Mouse (Mus musculus) cerebellum, adult 9-11 months (tissue): ENCODE measurements around the gene Gar1.

ENCODE experiments used
- DNase-seq: peaks from one replicate; pipeline ENCODE4 v3.0.0; 2022

Gene Gar1

GRCm38 (mm10) chr3:129831035-129831568, at the start of gene Gar1:
TSS of gene Gar1 (minus strand) at chr3:129831396.
- DNase-seq, result peak; percentile 96

- no peak for DNase-seq
Measured at GRCm38 (mm10) chr3:129879913-129880312, 48.7 kb upstream of the Gar1 start.

DNA sequence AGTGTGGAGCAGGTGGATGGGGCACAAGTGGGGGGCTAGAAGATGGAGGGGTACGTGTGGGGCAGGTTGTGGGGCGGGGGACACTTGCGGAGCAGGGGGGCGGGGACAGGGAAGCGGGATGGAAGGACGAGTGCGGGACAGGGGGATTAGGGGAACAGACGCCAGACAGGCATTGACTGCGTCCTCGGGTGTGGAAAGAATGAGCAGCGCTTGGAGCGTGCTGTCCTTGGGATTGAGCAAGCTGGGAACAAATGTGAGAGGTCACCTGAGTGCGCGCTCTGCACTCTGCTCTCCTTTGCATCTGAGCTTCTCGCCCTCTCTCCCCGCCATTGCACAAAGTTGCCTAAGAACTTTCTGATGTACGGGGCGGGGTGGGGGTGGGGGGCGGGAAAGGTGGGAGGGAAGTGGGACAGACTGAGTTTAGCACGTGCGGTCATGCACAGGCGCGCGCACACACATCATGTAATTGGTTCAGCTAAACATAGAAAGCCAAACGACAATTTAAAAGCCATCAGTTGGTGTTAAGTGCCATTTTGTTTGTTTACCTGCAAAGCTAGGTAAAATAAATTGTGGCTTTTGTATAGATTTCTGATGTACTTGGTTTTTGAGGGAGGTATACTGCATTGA, 48.0 kb upstream of the Gar1 start:
- no peak for DNase-seq

- DNase-seq, result peak; percentile 92
Measured at GRCm38 (mm10) chr3:129878405-129879021, 47.3 kb upstream of the Gar1 start, which contains the start of gene Pla2g12a. TSS of gene Pla2g12a (plus strand) at chr3:129878606.

- no peak for DNase-seq
Measured at GRCm38 (mm10) chr3:129877327-129877726, 46.1 kb upstream of the Gar1 start.

GRCm38 (mm10) chr3:129863698-129864097, 32.5 kb upstream of the Gar1 start:
- peak; percentile 22 for DNase-seq

DNA sequence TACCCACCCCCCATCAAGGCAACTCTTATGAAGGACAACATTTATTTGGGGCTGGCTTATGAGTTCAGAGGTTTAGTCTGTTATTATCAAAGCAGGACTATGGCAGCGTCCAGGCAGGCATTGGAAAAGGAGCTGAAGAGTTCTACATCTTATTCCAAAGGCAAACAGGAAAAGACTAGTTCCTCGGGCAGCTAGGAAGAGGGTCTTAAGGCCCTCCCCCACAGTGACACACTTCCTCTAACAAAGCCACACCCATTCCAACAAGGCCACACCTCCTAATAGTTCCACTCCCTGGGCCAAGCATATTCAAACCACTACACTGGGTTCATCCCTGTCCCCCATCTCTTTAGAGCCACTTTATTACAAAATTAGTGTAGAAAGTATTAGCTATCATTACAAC, 31.4 kb upstream of the Gar1 start:
- DNase-seq, result no peak

GRCm38 (mm10) chr3:129846846-129847245, 15.7 kb upstream of the Gar1 start:
- DNase-seq, result no peak

DNA sequence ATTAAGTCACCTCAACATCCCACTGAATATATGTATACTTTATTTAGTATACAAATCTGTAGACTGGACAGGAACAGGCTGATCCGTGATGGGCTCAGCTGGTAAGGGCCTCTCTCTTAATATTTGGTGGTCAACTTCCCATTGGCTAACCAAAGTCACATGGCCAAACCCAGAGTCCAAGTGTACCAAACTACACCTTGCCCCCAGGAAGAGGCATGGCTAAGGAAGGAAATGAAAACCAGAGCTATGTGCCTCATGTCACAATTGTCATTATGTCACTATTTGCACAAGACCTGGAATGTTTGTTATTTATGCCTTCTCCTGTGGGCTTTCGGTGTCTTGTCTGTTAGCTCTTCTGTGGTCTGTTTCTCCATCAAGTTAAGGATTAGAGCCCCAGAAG, 14.7 kb upstream of the Gar1 start:
- no peak for DNase-seq

DNA sequence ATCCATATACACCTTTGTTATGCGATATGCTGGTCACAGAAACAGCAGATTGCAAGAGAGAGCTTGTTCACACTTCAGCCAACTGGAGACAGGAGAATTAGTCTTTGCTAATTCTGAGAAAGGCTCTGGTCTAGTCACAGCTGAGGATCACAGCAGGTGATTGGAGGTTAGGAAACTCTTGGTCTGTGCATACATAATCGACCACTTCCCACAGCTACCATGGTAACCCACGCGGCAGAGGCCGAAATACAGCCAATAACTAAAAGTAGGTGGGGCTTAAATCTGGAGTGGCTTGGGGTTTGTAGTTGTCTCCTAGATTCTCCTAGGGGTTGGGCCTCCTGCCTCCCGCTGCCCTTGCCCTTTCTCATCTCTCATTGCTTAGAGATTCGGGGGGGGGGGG, 6.8 kb upstream of the Gar1 start:
- no peak for DNase-seq

GRCm38 (mm10) chr3:129836965-129837364, 5.8 kb upstream of the Gar1 start:
- DNase-seq, result no peak

DNA sequence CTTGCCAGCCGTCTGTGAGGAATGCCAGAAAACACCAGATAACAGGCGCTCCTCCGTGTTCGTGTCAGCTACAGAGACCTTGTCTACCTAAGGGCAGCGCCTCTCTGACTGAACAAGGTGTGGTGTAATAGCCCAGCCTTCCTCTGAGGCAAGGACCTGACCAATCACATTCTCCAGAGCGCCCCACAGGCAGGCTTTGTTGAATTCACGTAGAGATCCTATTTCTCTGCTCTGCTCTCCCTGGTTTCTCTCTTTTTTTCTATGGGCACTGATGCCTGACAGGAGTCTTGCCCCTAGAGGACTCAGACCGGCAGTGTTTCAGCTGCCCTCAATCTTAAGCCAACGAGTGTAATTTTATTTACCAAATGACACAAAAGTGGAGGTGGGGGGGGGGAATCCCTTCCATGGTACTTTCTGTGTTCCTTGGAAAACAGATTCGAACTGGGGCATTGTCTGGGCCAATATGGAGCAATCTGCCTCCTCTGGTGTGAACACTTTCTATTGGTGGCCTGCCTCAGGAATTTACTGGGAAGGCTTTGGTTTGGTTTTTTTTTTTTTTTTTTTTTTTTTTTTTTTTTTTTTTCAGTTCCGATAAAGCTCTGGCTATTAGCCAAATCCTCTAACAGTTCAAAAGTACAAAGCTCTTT, 5.0 kb upstream of the Gar1 start:
- no peak for DNase-seq

- no peak for DNase-seq
Measured at GRCm38 (mm10) chr3:129835388-129835934, 4.3 kb upstream of the Gar1 start, which contains the start of gene Cfi. TSS of gene Cfi (plus strand) at chr3:129835884.

GRCm38 (mm10) chr3:129830626-129831025, 570 bp downstream of the Gar1 start:
- DNase-seq, result no peak

DNA sequence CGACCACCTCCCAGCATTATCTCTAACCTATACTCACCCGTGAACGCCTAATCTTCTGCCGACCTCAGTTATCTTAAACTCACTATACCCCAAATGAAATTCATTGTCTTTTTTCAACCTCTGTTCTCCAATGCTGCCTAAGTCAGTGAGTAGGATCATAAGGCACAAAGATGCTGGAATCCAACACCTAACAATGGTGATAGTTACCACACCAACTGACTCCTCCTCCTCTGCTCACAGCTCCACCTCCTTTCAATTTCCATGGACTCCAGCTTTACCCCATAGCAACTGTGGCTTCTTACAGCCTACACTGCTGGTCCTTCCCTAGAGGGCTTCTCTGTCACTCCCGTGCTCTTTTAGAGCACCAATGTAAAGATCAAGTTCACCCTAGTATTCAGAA, 3.5 kb downstream of the Gar1 start:
- DNase-seq, result no peak

DNA sequence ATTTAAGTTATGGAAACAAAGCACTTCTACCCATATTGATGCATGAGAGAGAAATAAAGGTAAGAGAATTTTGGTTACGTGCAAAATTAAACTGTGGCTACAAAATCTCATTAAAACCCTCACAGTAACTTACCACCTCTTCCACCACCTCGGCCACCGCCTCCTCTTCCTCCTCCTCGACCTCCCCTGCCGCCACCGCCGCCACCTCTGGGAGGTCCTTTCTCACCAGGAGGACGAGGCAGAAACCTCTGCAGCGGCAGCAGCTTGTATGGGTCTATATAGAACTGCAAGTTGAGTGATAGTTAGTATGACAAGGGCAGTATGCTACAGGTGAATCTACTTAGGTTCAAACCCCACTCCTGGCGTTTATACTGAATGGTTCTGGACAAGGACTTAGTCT, 4.5 kb downstream of the Gar1 start:
- DNase-seq, result no peak

DNA sequence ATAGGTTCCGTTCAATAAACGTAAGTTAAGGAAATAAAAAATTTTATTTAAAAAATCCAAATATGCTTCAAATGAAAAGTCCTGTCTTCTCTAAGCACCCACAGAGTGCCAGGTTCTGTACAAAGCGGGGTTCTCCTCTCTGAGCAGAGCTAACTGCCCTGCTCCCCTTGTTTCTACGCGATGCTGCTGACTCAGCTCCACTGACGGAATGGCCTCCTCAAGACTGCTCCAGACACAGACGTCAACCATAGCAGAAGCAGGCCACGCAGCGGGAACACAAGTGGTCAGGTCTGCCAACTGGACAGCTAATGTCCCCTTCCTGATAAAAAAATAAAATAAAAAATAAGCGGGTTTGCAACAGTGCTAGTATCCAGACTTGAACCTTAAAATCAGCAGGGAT, 6.3 kb downstream of the Gar1 start:
- DNase-seq, result no peak

DNA sequence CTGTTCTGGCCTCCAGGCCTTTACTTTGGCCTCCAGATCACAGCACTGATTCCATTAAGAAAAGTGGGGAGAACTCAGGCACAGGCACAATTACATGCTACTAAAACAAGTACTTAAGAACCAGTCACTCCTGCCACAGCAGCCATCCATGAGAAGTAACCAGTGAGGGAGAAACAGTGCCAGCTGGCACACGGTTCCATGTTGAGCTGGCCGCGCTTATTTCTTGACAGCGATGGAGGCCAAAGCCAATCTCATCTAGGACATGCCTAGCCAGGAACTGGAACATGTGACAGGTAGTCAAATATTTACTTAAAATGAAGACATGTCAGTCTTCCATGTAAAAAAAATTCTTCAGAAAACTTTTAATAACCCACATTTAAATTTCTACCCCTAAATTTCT, 7.0 kb downstream of the Gar1 start:
- no peak for DNase-seq

- DNase-seq, result no peak
Measured at GRCm38 (mm10) chr3:129823293-129823692, 7.9 kb downstream of the Gar1 start.

GRCm38 (mm10) chr3:129822206-129822775, 8.9 kb downstream of the Gar1 start, which contains the start of gene Rrh:
TSS of gene Rrh (minus strand) at chr3:129822587.
- DNase-seq, result no peak

GRCm38 (mm10) chr3:129821736-129822135, 9.5 kb downstream of the Gar1 start:
- no peak for DNase-seq

- no peak for DNase-seq
Measured at GRCm38 (mm10) chr3:129820847-129821246, 10.3 kb downstream of the Gar1 start.

DNA sequence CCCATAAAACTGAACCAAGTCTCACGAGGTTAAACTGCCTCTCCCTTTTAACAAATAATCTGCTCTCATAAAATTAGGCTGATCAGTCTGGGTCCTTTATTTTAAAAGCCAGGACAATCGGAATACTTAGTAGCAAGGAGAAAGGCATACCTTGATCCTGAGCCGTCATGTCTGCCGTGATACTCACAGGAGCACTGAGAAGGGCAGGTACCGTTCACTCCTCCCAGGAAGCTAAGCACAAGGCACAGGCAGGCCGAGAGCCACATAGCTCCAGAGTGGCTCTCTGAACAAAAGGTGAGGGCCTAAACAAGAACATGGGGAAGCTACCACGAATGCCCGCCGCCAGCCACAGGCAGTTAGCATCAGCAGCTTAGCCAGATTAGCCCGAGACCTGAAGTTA, 27.4 kb downstream of the Gar1 start, which contains the start of gene Lrit3:
Gene Lrit3 (minus strand): TSS at position 266 of the 400 bp plus-strand sequence.
- no peak for DNase-seq
